Mouse (Mus musculus) stomach, embryonic 16.5 days (tissue): Measurements from ENCODE around the gene Lrrc4c. TPM values are rescaled to one million over a fixed set of nuclear protein-coding genes. Genes with fewer than 3 reads are reported as not detected.

Experiments
- ATAC-seq: fragments of 200-750 bp; cut with Nextera tagmentation; 2 replicates; pipeline ENCODE4 v1.8.0; 2017; ENCODE audit warnings: moderate number of reproducible peaks, moderate TSS enrichment; ENCODE audit not compliant: insufficient read depth, low FRiP score
- H3K27ac ChIP-seq: fragments of 300-500 bp; sonication (generic); 2 replicates; pipeline ENCODE4 v1.5.1; 2014; ENCODE audit warnings: low read length
- H3K27me3 ChIP-seq: fragments of 300-500 bp; sonication (generic); 2 replicates; pipeline ENCODE4 v1.6.1; 2014; ENCODE audit warnings: low read length, control low read depth, mixed read lengths; ENCODE audit not compliant: control insufficient read depth, insufficient read depth
- H3K36me3 ChIP-seq: fragments of 300-500 bp; sonication (generic); 2 replicates; pipeline ENCODE4 v1.6.1; 2014; ENCODE audit warnings: low read length; ENCODE audit not compliant: control insufficient read depth, insufficient read depth
- H3K4me1 ChIP-seq: fragments of 300-500 bp; sonication (generic); 2 replicates; pipeline ENCODE4 v1.6.1; 2014; ENCODE audit warnings: low read length, control low read depth, mixed read lengths; ENCODE audit not compliant: control insufficient read depth, insufficient read depth
- H3K4me2 ChIP-seq: fragments of 300-500 bp; sonication (generic); 2 replicates; pipeline ENCODE4 v1.6.1; 2014; ENCODE audit warnings: low read depth, low read length, mixed read lengths
- H3K4me3 ChIP-seq: fragments of 300-500 bp; sonication (generic); replicated peaks from 2 replicates; pipeline ENCODE4 v1.5.1; 2014; ENCODE audit warnings: mild to moderate bottlenecking, low read length
- H3K9ac ChIP-seq: fragments of 300-500 bp; sonication (generic); 2 replicates; pipeline ENCODE4 v1.6.1; 2014; ENCODE audit warnings: low read length
- H3K9me3 ChIP-seq: fragments of 300-500 bp; sonication (generic); replicated peaks from 2 replicates; pipeline ENCODE4 v1.6.1; 2016; ENCODE audit warnings: low read length, control low read depth; ENCODE audit not compliant: control insufficient read depth
- WGBS: fragments of 180-500 bp; shearing (Covaris S2); extraction: QIAGEN DNeasy Blood & Tissue Kit; methylation state at CpG from one replicate; pipeline ENCODE4 v1.1.7; 2014; 5-methylcytosine and 5-hydroxymethylcytosine counted together
- polyA plus RNA-seq: library from polyadenylated mRNA; unstranded; fragments of >200 nt; fragmentation: Nextera tagmentation; extraction: Ambion mirVana; gene quantifications from 2 replicates; pipeline ENCODE4 v1.2.1, GENCODE M21; 2015

Gene Lrrc4c
- polyA plus RNA-seq, 1 experiment from 2014 or later, result 3.9 TPM

DNA sequence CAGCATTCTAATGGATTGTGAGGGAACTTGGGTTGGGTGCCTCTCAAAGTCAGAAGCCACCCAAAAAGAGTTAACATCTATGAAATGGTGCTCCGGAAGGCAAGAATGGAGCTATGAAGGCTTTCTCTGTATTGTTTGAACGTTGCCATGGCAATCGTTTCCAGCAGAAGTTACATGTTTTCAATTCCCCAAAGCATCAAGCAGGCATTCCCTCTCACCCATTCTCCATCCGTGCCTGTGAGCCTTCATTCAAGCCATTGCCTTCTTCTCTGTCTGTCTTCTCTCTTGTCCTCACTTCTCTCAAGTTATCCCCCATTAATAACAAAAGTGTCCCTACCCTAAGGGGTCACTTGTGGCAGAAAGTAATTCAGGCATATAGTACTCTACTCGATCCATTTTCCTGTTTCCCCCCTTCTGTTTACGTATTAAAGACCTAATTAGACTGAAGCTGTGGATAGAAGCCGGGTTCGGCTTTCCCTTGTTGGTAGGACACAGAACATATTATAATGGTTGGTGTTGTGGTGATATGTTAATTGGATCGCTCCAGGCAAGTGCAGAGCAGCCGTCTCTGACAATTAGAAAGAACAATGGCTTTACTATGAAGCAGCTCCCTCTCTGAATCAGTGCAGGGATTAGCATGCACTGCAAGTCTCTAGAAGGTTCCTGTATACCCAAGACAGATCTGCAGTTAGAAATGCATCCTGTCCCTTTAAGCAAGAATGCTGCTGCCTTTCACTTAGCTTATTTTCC is 1160.4 kb downstream of the Lrrc4c start:
- no peaks in the 10 kb centered on the region for H3K9me3 ChIP-seq
- peak; percentile 40 for ATAC-seq
- no peaks in the 10 kb centered on the region for H3K36me3 ChIP-seq
- 76% methylated on average over 10 of the region's 10 CpGs for WGBS
- H3K4me1 ChIP-seq, result no peaks in the 10 kb centered on the region
- H3K27ac ChIP-seq, result no peak overlapping the region
- H3K27me3 ChIP-seq, result no peaks in the 10 kb centered on the region
- no peak overlapping the region for H3K4me2 ChIP-seq
- H3K9ac ChIP-seq, result no peak overlapping the region
- H3K4me3 ChIP-seq, result no peak overlapping the region

DNA sequence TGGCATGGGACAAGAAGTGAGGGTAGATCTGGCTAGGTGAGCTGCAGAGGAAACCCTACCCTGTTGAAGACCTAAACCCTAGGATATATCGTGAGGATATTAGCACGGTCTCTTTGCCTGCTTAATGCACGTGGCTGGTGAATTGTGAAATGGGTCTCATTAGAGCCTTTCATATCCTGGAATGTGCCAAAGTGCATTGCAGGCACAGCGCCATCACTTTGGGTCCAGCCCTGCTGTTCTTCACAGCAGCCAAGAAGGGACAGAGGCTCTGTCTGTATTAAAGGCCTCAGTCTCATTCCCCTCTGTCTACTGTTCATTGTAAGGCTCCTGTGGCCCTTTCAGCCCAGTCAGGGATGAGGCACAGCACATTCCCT is 1160.9 kb downstream of the Lrrc4c start:
- Histone ChIP-seq H3K27ac (no peak overlapping the region), H3K36me3 (no peaks in the 10 kb centered on the region), H3K4me3 (no peak overlapping the region), H3K27me3 (no peaks in the 10 kb centered on the region), H3K9me3 (no peaks in the 10 kb centered on the region), H3K9ac (no peak overlapping the region), H3K4me2 (no peak overlapping the region), H3K4me1 (no peaks in the 10 kb centered on the region)
- ATAC-seq, result peak; percentile 58
- 73% methylated on average over 4 of the region's 4 CpGs for WGBS

DNA sequence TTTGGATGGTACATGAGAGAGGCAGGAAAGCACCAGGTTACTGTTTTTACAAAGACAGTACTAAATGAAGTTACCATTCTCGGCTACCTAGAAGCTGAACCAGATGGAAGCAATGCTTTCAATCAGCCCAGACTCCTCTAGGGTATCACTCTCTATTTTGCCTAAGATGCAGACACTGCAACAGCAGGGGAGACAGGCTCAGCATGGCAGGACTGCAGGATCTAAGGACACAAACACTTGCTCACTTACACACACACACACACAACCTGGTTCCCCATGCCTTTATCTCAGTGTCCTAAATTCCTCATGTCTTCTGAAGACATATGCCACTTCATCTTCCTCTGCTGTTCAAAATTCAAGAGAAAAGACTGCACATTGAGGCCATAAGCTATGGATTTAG is 1167.0 kb downstream of the Lrrc4c start:
- Histone ChIP-seq H3K4me2 (no peak overlapping the region), H3K27me3 (no peaks in the 10 kb centered on the region), H3K27ac (no peak overlapping the region), H3K4me1 (peaks cover 5% of the 10 kb centered on the region; the same call in 1 of the 2 replicates), H3K9me3 (no peaks in the 10 kb centered on the region), H3K4me3 (no peak overlapping the region), H3K36me3 (no peaks in the 10 kb centered on the region), H3K9ac (no peak overlapping the region)
- no peak for ATAC-seq
- WGBS, result 70% methylated on average over 1 of the region's 1 CpGs

DNA sequence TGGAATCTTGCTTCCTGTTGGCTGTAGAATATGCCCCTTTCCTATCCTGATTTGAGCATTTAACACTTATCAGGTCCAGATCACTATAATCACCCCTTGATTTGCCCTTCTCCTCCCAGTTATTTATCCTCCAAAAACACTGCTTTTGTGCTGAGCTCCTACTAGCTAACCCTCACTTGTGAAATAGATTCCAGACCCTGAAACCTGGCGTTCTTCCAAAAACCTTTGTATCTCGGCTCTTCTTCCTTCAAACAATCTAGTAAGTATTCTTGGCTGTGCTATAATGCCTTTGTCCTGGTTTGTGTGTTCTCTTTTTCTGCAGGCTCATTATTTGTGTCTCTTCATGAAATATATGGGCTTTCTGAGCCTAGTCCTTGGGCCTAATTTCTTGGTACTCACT is 1167.6 kb downstream of the Lrrc4c start:
- Histone ChIP-seq H3K36me3 (no peaks in the 10 kb centered on the region), H3K9me3 (no peaks in the 10 kb centered on the region), H3K4me3 (no peak overlapping the region), H3K27me3 (no peaks in the 10 kb centered on the region), H3K4me1 (peaks cover 5% of the 10 kb centered on the region; the same call in 1 of the 2 replicates), H3K4me2 (no peak overlapping the region), H3K9ac (no peak overlapping the region), H3K27ac (no peak overlapping the region)
- WGBS, result 36% methylated on average over 2 of the region's 2 CpGs
- no peak for ATAC-seq

DNA sequence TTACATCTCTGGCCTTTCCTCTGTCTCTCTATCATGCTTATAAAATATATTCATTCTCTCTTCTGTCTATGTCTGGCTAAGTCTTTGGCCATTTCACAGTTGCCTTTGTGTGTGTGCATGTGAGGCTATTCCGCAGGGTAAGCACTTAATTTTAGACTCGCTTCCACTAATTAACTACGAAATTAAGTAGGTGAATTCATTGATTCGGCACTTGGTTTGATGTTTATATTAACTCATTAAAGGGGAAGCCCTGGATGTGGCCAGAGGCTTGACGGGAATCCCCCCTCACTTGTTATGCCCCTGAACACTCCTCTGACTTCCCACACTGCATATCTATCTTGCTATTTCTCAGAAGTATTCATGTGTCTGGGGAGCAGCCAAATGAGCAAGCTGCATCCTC is 1169.6 kb downstream of the Lrrc4c start:
- H3K4me1 ChIP-seq, result peaks cover 5% of the 10 kb centered on the region; the same call in 1 of the 2 replicates
- no peak overlapping the region for H3K4me3 ChIP-seq
- no peak overlapping the region for H3K9ac ChIP-seq
- H3K9me3 ChIP-seq, result no peaks in the 10 kb centered on the region
- 71% methylated on average over 5 of the region's 5 CpGs for WGBS
- H3K36me3 ChIP-seq, result no peaks in the 10 kb centered on the region
- H3K4me2 ChIP-seq, result no peak overlapping the region
- no peak for ATAC-seq
- H3K27ac ChIP-seq, result no peak overlapping the region
- H3K27me3 ChIP-seq, result no peaks in the 10 kb centered on the region

DNA sequence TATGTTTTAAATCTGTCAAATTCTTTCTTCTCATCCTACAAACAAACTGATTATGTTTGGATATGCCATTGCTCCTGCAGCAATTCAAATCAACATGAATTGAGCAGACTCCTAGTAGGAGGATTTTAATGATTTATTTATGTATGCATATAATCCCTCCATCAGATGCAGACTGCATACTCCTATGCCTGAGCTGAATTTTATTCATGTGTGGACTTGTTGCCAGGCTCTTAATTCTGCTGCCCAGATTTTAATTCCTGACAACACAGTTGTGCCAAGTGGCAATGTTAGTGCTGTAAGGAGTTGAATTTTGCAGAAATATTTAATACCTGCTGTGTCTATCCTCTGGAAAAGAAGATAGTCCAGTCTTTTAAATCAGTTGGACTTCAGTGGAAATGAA is 1179.1 kb downstream of the Lrrc4c start:
- Histone ChIP-seq H3K4me3 (no peak overlapping the region), H3K9ac (no peak overlapping the region), H3K27ac (no peak overlapping the region), H3K4me1 (no peaks in the 10 kb centered on the region), H3K4me2 (no peak overlapping the region), H3K27me3 (no peaks in the 10 kb centered on the region), H3K36me3 (no peaks in the 10 kb centered on the region), H3K9me3 (no peaks in the 10 kb centered on the region)
- no peak for ATAC-seq

DNA sequence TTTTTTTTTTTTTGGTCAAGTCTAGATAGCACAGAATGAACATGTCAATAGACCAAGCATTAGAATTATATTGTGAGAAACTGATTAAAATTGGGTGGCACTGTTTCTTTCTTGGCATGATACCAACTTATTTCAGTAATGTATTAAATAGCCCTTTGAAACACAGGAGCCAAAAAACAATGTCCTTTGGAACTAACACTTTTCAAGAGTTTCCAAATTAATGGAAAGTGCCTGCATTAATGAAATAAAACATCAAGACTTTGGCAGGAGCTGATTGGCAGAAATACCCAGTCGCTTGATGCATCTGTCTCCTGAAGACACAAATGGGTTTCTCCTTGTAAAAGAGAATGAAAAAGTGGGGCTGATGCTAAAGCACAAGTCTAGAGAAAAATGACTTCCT is 1184.5 kb downstream of the Lrrc4c start:
- Histone ChIP-seq H3K27ac (no peak overlapping the region), H3K4me3 (no peak overlapping the region), H3K9ac (no peak overlapping the region), H3K4me1 (no peaks in the 10 kb centered on the region), H3K9me3 (no peaks in the 10 kb centered on the region), H3K27me3 (no peaks in the 10 kb centered on the region), H3K4me2 (no peak overlapping the region), H3K36me3 (no peaks in the 10 kb centered on the region)
- WGBS, result 89% methylated on average over 1 of the region's 1 CpGs
- no peak for ATAC-seq

DNA sequence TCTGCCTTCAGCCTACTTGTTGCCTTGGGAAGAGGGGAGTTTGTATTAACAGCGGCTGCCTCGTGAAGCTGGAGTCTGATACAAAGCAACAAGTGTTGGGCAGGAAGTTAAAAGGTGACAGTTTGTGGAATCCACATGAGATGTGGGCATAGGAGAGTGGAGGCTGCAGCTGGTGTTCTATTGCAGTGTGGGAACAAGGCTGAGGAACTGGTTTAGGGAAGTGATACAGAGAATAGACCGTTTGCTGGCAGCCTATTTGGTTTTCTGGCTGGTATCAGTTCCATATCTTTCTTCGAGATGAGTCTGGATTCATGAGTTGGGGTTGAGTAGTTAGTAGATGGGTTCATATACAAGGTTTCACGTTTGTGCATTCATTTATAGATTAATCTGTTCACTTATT is 1186.9 kb downstream of the Lrrc4c start:
- no peak for ATAC-seq
- 66% methylated on average over 5 of the region's 5 CpGs for WGBS

DNA sequence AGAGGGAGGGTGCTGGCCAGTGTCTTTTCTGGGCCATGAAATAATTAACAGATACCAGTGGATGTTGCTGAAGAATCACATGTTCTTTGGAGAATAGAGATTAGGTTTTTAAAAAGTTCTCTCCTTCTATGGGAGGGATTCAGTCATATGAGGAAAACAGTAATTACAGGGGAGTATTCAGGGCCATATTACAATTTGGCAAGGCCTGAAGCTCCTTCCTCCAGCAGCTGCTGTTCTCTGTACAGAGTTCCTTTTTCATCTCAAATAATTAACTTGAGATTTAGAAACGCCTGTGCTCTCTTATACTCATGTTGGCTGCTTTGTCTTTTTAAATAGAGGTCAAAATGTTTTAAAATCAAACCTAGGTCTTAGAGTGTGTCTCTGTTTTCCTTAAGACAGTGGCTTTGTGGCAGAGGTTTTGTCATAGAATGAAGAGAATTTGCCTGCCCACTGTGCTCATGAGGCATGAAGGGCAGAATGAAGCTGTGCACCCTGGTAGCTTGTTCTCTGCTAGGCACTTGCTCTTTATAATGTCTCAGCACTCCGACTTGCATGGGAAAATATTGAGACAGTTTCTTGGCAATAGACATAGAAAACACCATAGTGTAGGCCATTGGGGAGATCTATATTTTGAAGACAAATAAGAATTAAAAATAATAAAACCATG is 1206.4 kb downstream of the Lrrc4c start:
- no peaks in the 10 kb centered on the region for H3K27me3 ChIP-seq
- H3K4me3 ChIP-seq, result no peak overlapping the region
- 68% methylated on average over 2 of the region's 2 CpGs for WGBS
- no peak overlapping the region for H3K9ac ChIP-seq
- no peaks in the 10 kb centered on the region for H3K36me3 ChIP-seq
- H3K27ac ChIP-seq, result no peak overlapping the region
- ATAC-seq, result no peak
- H3K4me1 ChIP-seq, result no peaks in the 10 kb centered on the region
- H3K9me3 ChIP-seq, result no peaks in the 10 kb centered on the region
- H3K4me2 ChIP-seq, result no peak overlapping the region

More for the DNA sequence above, 1186.9 kb downstream of the Lrrc4c start:
- H3K27ac ChIP-seq, result no peak overlapping the region
- H3K36me3 ChIP-seq, result no peaks in the 10 kb centered on the region
- no peak overlapping the region for H3K4me3 ChIP-seq
- no peak overlapping the region for H3K4me2 ChIP-seq
- no peaks in the 10 kb centered on the region for H3K9me3 ChIP-seq
- no peaks in the 10 kb centered on the region for H3K27me3 ChIP-seq
- H3K9ac ChIP-seq, result no peak overlapping the region
- H3K4me1 ChIP-seq, result no peaks in the 10 kb centered on the region
